Mouse (Mus musculus) myocyte (in vitro differentiated cells): ENCODE data around the gene Tm7sf3.

Experiments used
- CEBPB ChIP-seq: IDR thresholded peaks from 2 replicates; pipeline ENCODE4 v1.6.1; 2011; ENCODE audit warnings: mild to moderate bottlenecking, moderate library complexity; ENCODE audit not compliant: poor library complexity, insufficient read depth, severe bottlenecking
- E2F4 ChIP-seq: IDR thresholded peaks from one replicate; pipeline ENCODE4 v1.6.1; 2011; ENCODE audit warnings: mild to moderate bottlenecking, control low read depth, moderate library complexity; ENCODE audit not compliant: insufficient read depth
- POLR2A ChIP-seq: IDR thresholded peaks from one replicate; pipeline ENCODE4 v1.6.1; 2011; ENCODE audit warnings: low read depth, mild to moderate bottlenecking, control low read depth, moderate library complexity; ENCODE audit not compliant: insufficient read length
- POLR2AphosphoS2 ChIP-seq: IDR thresholded peaks from one replicate; pipeline ENCODE4 v1.6.1; 2011; ENCODE audit warnings: low read depth, control low read depth; ENCODE audit not compliant: insufficient read length
- TCF12 ChIP-seq: IDR thresholded peaks from one replicate; pipeline ENCODE4 v1.6.1; 2011; ENCODE audit warnings: mild to moderate bottlenecking, control low read depth; ENCODE audit not compliant: poor library complexity, insufficient read depth, severe bottlenecking
- TCF3 ChIP-seq: IDR thresholded peaks from one replicate; pipeline ENCODE4 v1.6.1; 2011; ENCODE audit warnings: low read depth, control low read depth; ENCODE audit not compliant: insufficient read length

GRCm38 (mm10) chr6:146602601-146603000, 40.0 kb downstream of the Tm7sf3 start:
- TF ChIP-seq TCF3: no peak
- TF ChIP-seq TCF12: no peak
- TF ChIP-seq POLR2A: no peak
- TF ChIP-seq E2F4: no peak
- no peak for TF ChIP-seq CEBPB
- TF ChIP-seq POLR2AphosphoS2: no peak
